Mouse (Mus musculus) testis, postnatal 10 days (tissue): ENCODE measurements at regions not wholly inside any gene's neighbourhood (a gene's known extent, or its start where the extent isn't known, plus 50 kb on each side); places are given as distances from the start of the nearest gene placed in this dataset.

ENCODE experiments used
- DNase-seq: peaks from one replicate; pipeline ENCODE4 v3.0.0; 2021; ENCODE audit warnings: low spot score

DNA sequence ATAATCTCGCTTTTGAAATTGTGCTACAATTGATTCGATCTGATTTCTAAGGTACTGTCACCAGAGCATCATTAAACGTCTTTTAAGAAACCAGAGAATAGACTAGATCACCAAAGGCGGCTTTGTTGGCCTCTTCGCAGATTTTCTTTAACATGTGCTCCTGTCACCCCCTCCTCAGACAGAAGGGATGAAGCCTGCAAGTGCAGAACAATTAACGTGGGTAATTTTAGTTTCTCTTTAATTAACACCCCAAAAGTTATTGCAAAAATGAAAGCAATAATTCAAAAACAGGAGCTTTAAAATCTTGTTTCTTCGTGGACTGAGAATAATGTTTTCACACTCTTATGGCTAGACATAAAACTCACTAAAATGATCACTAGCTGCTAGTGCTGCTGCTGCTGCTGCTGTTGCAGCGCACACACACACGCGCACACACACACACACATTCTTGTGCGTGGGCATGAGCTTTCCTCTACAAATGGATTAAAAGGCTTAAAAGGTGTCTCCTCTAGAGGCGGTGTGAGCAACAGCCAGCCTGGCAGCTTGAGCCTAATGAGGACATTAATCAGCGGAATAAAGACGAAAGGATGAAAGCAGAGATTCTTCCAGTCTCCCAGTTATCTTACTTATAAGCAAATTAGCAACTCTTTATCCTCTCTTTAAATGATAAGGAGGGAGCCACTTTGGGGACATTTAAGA lies 550.5 kb upstream of the Btbd3 start:
- no peak for DNase-seq

DNA sequence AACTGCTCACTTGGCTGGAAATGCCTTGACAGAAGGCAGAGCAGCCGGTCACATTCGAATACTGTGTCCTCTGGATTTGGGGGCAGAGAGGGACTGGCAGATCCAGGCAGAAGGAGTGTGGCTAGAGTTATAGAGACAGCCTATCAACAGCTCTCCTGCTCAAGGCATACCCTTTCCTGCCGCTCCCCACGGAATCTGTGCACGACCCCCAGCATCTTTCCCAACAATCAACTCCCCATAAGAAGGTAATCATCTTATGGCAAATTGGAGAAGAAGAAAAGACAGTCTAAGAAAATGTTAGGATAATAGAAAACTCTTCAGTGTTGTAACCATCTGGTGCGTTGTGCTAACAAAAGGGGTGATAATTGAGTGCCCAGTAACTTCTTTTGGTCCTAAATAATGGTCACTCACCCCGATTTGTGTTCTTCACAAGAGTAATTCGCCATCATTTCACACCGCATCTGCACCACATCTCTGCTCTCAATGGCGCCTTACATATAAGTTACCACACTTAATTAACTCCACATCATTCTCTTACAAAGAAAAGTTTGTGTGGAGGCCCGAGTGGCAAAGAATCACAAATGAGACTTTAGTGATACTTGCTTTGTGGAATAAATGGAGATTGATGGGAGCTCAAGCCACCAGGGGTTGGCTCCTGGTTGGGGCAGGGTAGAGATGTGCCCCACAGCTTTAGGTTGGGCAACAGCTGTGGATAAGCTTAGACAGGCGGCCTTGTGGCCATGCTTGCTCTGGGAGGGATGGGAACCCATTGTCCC lies 551.2 kb upstream of the Btbd3 start:
- DNase-seq: no peak

DNA sequence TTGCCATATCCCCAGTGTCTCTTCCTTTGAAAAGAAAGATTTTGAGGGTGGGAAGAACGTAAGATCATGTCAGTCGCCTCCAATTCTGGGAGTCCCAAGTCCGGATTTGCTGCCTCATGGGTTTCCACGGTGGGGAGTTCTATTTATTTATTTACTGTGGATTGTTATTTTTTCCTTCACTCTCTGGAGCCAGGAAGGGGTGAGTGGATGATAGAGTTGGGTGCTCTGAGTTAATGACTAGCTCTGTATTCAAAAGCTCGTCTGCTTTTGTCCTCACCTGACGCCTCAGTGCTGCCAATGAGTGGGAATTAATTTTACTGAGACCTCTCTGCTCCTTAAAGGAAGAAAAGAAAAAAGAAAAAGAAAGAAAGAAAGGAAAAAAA lies 551.8 kb upstream of the Btbd3 start:
- no peak for DNase-seq

DNA sequence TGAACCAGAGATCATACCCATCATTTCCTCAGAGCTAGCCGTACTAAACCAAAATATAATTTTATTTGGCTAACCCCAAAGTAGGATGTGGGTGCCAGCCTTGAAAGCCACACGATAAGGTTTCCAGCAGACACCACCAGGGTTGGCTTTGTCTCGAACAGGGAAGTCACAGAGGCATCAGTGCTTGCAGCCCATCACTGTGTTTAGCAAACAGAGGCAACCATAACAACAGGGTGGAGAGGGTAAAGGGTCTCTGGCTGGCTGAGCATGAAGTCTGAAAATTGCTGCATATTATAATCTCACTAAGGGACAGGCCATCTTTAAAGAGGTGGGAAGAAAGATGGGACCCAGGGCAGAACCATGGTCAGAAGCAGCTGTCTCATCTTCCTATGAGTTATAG lies 552.3 kb upstream of the Btbd3 start:
- no peak for DNase-seq

DNA sequence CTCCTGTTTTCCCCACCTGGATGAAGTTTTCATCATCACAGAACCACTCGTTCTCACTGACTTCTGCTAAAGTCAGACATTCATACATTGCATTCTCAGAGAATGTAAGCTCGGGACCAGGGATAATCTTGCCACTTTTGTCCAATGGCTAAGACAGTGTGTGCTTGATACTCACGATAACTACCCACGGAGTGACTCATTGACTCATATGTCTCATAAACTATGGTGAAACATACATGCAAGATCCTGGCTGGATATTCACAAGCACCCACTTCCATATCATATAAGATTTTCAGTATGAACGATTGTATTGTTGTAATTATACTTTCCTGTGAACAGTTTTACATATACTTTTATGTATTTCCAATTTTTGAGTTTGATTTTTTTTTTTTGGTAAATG lies 560.5 kb upstream of the Btbd3 start:
- no peak for DNase-seq

DNA sequence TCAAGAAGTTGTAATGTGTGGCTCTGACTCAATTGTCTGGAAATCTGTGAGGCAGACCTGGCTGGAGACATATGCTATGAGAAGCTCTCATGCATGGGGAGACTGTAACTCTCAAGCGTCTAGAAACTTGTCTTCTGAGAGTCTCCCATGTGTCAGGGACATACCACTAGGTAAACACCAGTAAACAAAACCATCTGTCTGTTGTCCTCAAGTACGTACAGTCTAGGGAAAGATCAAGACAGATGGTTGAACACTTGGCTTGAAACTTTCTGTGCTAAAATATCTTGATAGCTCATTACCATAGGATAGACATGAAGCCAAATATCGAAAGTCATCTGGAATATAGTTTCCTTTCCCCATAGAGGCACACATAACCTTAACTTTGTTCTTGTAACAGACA lies 562.3 kb upstream of the Btbd3 start:
- no peak for DNase-seq

DNA sequence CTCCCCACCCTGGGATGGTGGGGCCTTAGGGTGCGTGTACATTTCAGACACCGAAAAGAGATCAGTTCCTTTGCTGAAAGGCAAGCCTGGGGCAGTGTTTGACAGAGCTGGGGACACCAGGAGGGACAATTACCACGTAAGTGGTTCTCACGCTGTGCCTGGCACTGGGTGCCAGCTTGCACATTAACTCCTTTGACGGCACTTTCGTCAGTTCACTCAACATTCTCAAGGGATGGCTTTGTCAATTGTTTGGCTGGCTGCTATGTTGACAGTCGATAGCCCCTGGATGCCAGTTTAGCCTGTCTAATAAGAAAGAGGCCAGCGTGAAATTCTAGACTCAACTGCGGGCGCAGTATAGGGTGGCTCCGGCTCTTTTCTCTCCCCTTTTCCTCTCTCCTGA lies 569.2 kb upstream of the Btbd3 start:
- no peak for DNase-seq

DNA sequence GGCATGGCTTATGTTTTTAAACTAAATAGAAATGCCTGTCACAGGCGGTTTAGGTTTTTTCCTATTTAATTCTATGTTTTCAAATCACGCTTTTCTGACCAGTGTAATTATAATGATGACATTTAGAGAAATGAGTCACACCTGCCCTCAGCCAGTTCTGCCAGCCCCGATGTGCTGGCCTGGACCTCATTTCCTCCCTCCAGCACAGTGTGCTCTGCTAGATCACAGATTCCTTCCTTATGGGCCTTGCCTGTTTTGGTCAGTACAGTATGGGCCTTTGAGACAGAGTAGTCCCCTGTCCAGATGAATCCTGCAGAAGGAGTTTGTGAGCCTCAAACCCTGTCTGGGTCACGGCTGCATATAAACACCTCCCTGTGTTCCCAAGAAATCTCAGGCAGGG lies 569.6 kb upstream of the Btbd3 start:
- no peak for DNase-seq

DNA sequence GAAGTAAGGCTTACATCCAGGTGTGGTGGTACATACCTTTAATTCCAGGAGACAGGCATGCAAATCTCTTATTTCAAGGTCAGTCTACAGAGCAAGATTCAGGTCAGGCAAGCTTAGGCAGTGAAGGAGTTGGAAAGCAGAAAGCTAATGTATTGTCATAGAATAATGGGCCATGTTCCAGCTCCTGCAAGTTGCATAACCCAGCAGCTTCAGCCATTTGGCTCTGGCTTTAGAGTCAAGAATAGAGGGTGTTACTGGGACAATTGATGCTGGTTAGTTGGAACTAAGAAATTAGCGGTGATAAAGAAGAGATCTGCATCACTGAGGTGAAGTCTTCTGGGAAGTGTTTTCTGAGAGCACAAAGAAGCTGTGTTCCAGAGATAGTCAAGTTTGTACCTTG lies 565.3 kb upstream of the Jag1 start:
- DNase-seq: no peak

DNA sequence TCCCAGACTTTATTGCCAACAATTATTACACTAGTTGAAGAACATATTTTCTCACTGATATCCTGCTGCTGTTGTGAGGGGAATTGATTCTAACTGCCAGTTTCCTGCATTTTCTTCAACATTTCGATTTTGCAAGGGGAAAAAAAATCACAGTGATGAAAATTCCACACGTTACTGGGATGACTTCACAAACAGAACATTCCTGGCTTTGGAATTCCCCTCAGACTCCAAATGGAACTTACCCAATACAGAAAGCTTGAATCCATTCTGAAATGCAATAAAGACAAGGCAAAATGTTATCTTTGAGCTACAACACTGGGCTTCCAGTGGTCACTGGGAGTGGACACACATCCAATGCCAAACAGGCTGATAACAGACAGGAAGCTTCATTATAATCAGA lies 546.7 kb upstream of the Jag1 start:
- no peak for DNase-seq

DNA sequence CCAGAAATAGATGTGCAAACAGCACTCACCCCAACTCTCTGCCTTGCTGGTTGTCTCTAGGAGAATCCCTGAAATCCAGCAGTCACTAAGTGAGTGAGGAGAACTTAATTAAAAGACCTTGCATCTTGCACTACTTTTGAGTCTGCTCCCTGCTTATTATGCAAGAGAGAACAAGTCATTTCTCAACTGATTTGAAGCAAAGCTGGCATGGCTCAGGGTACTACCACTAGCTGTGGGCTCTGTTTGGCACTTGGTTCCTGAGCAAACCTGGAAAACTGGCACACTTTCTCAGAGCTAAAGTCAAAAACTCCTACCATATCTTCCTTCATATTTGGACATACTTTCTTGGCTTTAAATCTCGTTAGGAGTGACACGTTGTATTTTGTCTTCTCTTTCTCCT lies 545.8 kb upstream of the Jag1 start:
- no peak for DNase-seq

DNA sequence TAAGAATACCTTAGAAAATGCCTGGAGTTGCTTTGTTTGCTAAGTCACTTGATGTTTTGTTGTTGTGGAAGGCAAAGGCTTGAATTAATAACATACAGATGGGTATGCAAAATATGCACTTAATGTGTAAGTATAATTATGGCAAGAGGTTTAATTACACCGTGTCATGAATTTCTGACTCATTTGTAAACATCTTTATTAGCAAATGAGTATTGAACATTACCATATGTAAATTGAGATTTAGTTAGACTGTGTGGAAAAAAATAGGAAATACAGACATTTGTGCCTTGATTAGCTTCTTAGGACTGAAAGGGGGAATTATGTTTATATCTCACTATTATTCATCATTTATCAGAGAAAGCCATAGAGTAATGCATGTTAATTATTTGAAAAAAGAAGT lies 544.0 kb upstream of the Jag1 start:
- no peak for DNase-seq

DNA sequence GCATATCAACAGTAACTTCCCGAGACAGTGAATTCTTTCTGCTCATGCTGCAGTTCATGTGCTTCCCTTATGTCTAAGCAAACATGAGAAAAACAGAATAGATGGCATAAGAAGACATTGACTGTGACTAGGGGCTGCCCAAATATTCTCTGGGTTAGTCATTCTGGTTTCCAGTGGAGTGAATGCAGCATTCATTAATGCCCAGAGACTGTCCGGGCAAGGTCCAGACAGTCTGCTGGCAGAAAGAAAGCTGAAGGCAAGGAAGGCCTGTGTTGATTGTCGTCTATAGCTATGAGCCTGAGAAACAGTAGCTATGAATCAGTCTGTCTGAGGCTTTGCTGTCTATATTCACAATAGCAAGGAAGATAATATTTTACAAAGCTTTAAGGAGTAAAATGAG lies 537.9 kb upstream of the Jag1 start:
- no peak for DNase-seq

DNA sequence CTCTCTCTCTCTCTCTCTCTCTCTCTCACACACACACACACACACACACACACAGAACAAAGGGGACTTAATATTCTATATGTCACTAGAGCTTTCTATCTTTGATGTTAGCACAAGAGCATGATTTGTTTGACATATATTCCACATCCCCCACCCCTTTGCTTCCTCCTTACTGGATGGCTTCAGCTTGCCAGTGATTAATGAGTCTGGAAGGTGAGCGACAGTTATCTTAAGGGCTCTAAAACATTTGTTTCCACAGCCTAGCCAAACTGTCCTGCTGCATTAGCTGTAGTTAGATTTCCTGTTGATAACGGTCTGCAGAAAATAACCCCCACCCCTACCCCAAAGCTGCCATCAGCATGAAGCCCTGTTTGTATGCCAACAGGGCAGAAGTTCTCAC lies 527.7 kb upstream of the Jag1 start:
- DNase-seq: no peak

DNA sequence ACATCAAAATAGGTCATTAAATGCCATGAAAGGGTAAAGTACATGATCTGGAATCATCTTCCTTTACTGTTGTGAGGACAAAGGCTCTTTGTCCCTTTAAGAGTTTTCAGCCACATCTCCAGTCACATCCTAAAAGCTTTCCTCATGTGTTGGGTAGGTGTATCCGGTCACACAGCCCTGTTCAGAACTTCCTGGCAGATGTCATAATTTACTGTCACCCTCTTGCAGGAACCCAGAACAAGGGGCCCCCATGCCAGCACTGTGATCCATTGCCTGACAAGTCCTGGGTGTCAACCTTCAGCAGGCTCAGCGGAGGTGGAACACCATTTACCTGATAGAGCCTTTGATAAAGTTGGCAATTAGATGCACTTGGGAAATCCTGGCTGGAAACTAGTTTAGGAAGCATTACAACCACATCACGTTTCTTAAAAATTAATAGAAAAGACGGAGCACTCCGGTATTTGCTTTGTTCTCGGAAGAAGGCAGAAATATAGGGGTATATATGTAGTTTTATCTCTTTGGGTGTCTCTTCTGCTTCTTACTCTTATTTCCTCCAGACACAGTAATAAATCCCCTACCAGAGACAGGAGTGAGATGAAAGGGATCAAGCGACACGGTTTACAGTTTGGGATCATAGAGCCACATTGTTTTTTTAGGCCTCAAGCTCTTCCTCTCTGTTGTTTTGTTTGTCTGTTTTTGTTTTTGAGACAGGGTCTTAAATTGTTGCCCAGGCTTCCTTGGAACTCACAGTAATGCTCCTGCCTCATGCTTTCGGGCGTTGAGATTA lies 527.0 kb upstream of the Jag1 start:
- DNase-seq: no peak

DNA sequence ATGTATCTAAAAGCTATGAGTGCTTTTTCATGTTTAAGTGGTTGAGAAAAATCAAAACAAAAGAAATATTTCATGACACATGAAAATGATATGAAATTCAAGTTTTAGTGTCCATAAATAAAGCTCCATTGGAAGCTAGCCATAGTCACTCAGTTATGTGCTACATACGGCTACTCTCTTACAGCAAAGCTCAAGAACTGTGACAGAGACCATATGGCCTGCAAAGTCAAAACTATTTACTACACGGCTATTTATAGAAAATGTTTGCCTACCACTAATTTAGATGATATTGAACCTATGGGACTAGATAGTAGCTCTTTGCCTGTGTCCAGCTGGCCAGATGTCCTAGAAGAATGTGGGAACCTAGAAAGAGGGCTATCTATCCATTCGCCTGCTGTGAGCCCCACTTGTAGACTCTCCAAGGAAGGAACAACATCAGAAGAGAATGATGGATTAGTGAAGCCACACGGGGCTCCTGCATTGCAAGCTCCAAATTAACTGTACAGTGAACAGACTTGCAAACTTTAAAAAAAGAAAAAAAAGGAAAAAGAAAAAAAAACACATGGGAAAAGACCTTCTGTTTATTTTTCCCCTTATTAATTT lies 518.7 kb upstream of the Jag1 start:
- no peak for DNase-seq

DNA sequence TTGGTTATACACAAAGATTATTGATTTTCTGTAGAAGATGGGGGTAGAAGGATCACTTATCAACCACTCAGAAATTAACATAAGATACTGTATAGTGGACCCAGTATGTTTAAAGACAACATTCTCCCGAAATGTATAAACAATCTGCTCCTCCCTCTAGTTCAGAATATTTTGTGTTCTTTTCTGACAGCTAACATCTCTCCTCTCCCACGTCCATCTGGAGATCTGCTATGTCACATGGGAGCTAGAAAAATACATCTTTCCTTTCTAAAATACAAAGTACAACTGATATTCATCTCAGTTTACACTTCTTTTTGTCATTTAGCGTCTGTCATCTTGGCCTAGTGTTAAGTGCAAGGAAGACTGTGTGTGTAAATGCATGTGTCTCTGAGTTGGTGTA lies 500.2 kb upstream of the Jag1 start:
- DNase-seq: no peak

DNA sequence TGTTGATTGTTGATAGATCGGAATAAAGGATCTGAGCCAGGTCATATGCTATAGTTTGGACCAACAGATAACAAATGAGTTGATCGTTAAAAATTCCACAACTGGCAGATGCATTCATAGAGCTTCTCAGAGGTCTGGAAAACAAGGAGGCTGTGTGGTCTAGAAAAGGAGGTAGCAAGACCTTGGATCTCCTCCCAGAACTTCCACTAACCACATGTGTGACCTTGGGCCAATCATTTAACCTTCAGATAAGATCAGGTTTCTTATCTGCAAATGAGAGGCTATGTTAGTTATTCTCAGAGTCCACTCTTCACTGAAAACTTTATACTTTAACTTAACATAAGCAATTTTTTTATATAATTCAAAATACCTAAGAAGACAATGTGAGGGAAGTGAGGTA lies 497.3 kb upstream of the Jag1 start:
- no peak for DNase-seq

DNA sequence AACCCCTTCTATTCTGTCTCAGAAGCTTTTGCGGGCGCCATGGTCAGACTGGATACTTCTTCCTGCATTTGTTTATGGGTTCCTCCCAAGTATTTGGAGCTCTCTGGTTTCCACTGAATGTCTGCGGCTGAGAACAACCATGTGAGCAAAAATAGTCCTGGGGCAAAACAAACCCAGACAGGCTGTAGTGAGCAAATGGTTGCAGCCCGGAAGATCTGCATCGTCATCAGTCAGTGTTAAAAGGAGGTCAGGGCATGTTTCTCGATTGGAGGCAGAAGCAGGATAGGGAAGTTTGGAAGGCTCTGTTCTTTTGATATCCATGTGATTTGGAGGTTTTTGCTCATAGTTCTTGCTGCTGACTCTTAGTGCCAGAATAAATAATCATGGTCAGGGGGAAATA lies 492.1 kb upstream of the Jag1 start:
- no peak for DNase-seq

DNA sequence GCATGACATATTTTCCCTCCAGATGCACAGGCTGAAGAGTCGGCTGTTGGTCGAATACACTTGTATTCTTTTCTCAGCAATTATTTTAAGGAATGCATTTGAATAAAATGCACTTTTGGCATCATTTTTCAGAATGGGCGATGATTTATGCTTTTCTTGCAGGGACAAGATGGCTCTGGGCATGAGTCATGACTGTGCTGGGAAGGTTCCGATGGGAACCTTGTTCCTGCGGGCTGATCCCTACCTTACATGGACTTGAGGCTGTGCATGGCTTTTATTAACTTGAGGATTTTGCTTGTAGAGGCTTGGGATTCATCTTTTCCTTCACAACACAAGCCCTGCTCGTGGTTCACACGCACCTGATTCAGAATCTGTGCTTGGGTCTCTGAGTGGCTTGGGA lies 481.7 kb upstream of the Jag1 start:
- no peak for DNase-seq

DNA sequence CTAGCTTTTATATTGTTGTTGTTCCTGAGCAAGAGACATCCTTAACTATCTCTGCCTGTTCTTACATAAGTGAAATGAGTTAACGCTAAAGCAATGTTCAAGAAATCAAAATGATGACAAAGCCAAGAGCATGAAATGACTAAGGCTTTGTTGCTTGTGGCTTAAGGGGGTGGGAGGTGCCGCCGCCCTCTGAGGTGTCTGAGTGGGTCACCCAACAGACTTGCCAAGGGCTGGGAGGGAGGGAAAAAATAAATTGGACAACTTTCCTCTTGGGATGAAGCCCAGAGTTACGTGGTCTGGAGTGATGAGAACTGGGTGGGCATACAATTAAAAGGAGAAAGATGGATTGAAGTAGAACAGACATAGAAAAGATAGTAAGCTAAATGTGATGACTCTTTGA lies 478.1 kb upstream of the Jag1 start:
- no peak for DNase-seq

DNA sequence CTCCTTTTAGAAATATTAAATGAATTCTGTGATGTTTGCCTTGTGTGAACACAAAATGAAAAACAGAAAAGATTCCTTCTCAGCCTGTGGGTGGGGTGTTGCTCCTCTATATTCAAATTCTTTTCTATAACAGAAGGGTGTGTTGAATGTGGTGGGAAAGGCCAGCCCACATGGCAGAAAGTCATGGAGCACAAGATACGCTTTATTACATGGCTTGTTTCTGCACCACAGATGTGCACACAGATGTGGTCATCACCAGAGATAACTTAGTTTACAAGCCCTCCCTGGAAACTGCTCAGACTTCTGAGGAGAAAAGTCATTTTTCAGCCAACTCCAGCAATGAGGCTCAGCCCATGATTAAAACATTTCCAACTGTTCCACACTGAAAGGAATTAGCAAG lies 475.1 kb upstream of the Jag1 start:
- DNase-seq: no peak

DNA sequence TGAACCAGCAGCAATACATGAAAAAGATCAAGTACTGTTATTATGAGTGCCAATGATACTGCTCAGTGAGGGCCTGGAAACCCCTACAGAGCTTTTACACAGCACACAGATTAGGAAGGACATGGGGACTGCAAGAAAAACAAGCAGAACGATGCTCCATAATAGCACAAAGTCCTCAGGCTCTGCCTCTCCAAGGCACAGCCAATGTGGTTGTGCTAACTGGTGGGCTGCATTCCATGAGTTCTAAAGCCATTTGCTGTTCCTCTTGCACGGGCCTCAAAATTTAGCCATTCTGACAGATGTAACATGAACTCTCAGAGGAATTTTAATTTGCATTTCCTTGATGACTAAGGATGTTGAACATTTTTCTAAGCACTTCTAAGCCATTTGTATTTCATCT lies 465.0 kb upstream of the Jag1 start:
- DNase-seq: no peak
